Mouse (Mus musculus): ENCODE results near the gene Dock10. TPM values are rescaled to one million over a fixed set of nuclear protein-coding genes. Genes with fewer than 3 reads are reported as not detected.

Gene Dock10
- total RNA-seq, 2 experiments from 2014 or later, result 98.7 to 103 TPM

DNA sequence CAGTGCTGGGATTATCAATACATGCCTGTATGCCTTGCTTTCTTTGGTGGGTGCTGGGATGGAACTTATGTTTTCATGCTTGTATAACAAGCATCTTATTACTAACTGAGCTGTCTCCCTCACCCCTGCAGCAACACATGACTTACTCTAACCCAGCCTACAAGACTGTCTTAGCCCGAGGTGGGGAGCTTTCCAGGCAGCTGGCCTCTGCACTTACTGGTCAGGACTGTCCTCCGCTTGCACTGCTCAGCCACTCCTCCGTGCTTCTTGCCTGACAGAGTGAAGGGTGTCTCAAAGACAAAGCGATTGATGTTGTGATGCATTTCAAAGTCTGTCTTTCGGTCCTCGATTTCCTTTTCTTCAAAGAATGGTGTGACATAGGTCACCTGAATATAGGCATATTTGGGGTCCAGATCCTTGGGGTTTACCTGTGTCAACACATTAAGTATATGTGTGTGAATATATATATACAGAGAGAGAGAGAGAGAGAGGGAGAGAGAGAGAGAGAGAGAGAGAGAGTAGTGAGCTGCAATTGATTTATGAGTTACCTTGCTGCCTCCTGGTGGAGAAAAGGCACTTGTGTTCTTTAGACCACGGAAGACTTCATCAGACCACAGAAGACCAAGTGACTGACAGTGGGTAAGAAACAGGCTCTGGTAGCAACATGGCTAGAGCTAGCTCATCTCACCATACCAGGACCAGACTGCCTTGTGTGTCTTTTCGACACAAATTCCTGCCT is 245.9 kb downstream of the Dock10 start:
- H3K4me3 ChIP-seq, result no peak overlapping the region
- H3K27ac ChIP-seq, result no peak overlapping the region
- no peak for DNase-seq (ENCODE audit: low spot score in 2 of 2)
- peak; percentile 63 for TF ChIP-seq CTCF (conservative IDR thresholded peaks at IDR 0.05)

DNA sequence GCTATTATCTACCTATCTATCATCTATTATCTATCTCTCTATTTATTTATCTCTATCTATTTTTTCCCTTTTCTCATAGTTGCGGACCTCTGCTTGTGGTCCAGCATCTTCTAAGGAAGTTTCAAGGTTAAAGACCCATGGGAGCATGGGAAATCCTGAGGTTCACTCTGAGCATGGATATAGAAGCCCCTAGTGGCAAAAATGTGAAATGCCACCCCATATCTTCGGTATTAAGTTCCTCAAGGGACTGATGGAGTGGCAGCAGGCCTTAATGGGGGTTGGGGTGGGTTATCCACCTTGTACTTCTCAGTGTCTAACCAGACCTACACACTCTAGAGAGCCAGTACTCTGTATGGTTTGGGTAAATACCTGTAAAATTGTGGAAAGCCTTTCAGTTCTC is 253.6 kb downstream of the Dock10 start:
- DNase-seq (ENCODE audit: low spot score in 2 of 2), result no peak
- peak; percentile 76 for TF ChIP-seq CTCF (conservative IDR thresholded peaks at IDR 0.05)
- Histone ChIP-seq H3K4me3 (no peak overlapping the region), H3K27ac (no peak overlapping the region)

DNA sequence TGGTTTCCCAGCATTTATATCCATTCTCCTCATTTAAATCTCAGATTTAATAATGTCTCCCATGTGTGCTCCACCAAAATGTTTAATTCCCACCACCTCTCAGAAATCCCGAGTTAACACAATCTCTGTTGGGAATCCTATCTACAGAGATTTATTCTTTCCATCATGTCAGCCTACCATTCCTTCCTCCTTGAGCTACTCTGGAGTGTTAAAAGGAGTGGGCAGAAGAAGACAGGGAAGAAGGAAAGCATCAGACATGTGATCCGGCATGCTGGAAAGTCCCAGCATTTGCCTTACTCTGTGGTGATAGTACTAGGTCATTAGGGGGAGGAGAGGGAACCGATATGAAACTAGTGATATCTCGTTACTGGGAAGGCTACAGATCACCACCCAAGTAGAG is 254.2 kb downstream of the Dock10 start:
- TF ChIP-seq CTCF (conservative IDR thresholded peaks at IDR 0.05), result no peak
- no peak overlapping the region for H3K4me3 ChIP-seq
- DNase-seq (ENCODE audit: low spot score in 2 of 2), result no peak
- no peak overlapping the region for H3K27ac ChIP-seq

DNA sequence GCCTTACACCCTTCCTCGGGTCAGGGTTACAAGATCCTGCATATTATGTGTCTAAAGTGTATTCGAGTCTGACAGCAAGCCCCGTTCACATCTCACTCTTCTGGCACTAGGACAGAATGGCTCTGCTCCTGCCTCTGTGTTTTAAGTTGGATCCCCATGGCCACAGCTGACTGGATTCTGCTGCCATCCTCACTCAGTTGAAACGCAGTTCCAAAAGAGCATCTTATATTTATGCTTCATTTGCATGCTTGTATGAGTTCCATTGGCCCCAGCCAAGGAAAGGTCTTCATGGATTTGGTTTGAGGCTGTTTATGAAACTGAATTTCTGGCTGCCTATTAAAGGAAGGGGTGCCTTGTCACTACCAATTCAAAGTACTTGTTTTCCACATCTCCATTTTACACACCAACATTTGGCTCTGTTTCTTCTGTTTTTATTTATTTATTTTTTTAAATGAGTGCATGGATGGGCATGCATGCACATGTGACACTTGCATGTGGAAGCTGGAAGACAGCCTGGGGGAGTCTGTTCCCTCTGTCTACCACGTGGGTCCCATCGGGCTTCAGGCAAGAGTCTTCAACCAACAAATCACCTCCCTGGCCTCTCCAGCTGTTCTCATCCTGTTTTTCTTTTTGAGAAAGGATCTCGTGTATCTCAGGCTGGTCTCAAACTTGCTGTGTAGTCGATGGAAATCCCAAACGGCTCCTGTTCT is 255.7 kb downstream of the Dock10 start:
- Histone ChIP-seq H3K27ac (no peak overlapping the region), H3K4me3 (no peak overlapping the region)
- TF ChIP-seq CTCF (conservative IDR thresholded peaks at IDR 0.05), result no peak
- DNase-seq (ENCODE audit: low spot score in 2 of 2), result no peak

DNA sequence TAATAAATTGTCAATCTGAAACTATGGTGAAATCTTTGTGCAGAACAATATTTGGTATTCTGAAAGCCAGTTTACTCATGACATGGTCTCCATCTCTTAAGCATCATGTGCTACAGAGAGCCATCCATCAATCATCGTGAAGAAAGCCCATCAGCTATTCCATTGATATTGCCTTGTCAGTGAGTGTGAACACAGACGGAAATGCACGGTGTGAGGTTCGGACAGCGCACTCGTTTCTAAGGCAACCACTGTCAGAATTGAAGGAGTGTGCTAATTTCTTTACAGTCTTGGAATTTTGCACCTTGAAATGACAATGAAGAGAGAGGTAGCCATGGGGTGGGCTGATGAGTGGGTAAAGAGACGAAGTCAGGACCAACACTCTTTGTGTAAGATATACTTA is 259.1 kb downstream of the Dock10 start:
- no peak for TF ChIP-seq CTCF (conservative IDR thresholded peaks at IDR 0.05)
- H3K4me3 ChIP-seq, result no peak overlapping the region
- no peak for DNase-seq (ENCODE audit: low spot score in 2 of 2)
- no peak overlapping the region for H3K27ac ChIP-seq

DNA sequence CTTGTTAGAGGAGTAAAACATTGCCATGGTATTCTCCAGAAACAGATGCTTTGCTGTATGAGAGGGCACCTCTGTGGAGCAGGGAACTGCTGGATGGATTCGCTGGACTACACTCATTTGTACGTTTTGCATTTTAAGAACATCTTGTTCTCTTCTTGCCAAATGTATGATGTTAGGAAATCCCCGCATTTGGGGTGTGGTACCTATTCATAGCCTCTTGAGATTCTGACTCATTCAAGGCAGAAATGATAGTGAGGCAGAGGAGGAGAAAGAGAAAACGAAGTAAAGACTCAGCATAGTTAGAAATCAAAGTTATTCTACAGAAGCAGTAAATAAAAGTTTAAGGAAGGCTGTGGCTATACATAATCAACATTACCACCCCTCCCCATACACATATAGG is 262.0 kb downstream of the Dock10 start:
- no peak overlapping the region for H3K27ac ChIP-seq
- no peak for TF ChIP-seq CTCF (conservative IDR thresholded peaks at IDR 0.05)
- H3K4me3 ChIP-seq, result no peak overlapping the region
- no peak for DNase-seq (ENCODE audit: low spot score in 2 of 2)

DNA sequence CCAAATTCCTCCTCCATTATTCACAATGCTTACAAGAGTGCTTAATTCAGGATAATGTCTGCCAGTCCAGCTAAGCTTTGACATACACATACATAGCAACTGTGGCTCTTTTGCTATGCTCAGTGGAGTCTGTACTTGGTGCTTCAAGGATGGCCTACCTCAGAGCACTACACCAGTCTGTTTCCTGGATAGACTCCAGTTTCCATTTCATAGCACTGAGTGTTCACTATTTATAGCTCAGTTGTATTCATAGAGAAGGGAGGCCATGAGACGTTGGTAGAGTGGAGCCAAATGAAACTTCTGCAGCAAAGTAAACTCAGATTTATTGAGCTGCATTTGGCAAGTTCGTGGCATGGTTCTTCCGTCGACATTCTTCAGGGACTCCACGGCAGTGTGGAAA is 274.9 kb downstream of the Dock10 start:
- DNase-seq (ENCODE audit: low spot score in 2 of 2), result no peak
- H3K27ac ChIP-seq, result no peak overlapping the region
- no peak for TF ChIP-seq CTCF (conservative IDR thresholded peaks at IDR 0.05)
- H3K4me3 ChIP-seq, result no peak overlapping the region

DNA sequence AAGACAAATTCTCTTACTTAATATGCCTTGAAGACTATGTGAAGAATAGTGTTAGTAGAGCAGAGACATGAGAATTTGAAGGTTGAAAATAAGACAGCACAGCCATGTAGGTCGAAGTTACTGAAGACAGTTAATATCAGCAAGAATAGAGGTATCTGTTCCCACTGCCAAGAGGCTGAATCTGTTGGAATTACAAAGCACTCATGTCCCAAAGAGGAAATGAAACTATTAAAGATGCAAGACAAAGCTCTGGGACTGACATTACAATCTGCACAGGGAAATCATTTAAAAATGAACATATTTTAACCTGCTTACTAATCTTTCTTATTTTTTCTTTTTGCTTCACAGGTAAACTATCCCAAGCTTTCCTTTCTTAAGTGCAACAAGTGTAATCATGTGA is 283.4 kb downstream of the Dock10 start:
- DNase-seq (ENCODE audit: low spot score in 2 of 2), result no peak
- TF ChIP-seq CTCF (conservative IDR thresholded peaks at IDR 0.05), result no peak
- Histone ChIP-seq H3K4me3 (no peak overlapping the region), H3K27ac (no peak overlapping the region)

DNA sequence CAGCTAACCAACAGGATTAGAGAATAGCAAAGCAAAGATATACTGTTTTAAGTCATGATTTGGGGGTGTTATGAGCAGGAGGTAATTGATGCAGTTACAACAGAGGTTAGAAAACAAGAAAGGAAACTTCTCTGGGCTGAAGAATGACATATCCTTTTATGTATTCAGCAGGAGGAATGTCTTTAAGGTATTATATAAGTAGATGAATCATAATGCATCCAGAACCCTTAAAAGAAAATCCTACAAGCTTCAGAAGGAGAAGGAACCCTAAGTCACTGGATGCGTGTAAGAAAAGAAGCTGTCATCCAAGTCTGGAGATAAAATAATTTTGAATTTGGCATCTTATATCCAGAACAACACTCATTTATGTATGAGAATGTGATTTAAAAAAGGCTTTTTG is 285.9 kb downstream of the Dock10 start:
- no peak for TF ChIP-seq CTCF (conservative IDR thresholded peaks at IDR 0.05)
- DNase-seq (ENCODE audit: low spot score in 2 of 2), result no peak
- Histone ChIP-seq H3K4me3 (no peak overlapping the region), H3K27ac (no peak overlapping the region)

DNA sequence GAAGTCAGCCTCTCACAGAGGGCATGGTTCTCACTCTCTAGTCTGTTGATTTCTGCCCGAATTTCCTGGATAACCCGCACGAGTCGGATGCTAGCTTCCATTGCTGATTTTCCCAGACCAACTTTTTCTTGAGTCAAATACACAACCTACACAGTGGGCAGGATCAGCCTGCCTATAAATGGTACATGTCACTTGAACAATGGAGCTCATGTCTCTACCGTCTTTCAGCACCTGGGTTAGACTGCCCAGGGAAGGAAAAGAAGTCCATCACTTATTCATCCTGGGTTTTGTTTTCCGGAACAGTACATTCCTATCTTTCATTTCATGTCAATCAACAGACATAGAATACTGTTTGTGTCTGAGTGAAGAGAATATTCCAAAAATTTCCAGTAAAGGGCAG is 297.0 kb downstream of the Dock10 start, which contains the start of gene Gm45261:
Gene Gm45261, minus strand, starts transcription at position 101 of the 400 bp plus-strand sequence.
- no peak for DNase-seq (ENCODE audit: low spot score in 2 of 2)
- no peak for TF ChIP-seq CTCF (conservative IDR thresholded peaks at IDR 0.05)
- Histone ChIP-seq H3K27ac (no peak within 1 kb of the TSS), H3K4me3 (no peak within 1 kb of the TSS)

DNA sequence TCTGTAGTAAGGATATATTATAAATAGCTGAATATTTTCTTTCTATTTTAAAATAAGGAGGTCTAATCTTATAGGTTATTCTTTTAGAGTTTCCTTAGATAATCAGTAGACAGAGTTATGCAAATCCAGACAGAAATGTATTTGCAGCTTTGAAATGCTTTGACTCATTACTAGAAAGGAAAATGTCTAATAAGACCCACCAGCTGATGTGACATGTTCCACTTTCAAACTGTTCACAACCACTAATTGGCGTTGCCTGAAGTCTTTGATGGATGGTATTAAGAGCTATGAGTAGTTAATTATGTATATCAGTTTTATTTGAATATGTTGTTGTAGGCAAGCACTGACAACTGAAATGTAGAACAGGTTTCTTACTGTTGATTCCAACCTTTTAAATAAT is 298.4 kb downstream of the Dock10 start:
- no peak for DNase-seq (ENCODE audit: low spot score in 2 of 2)
- no peak for TF ChIP-seq CTCF (conservative IDR thresholded peaks at IDR 0.05)

DNA sequence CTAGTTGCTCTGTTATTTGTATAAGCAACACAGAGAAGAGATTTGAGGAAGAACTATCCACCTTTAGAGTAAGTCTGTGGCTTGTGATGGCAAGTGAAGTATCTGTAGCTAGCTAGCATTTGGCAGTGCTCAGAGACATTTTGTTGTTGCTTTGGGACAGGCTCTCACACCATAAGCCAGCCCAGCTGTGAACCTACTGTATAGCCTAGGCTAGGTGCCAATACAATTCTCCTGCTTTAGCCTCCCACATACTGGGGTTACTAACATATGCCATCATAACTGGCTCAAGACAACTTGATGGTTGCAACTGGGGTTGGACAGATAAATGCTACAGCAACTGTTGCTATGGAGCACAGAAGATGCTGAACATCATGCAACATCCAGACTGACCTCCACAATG is 298.9 kb downstream of the Dock10 start:
- no peak overlapping the region for H3K4me3 ChIP-seq
- TF ChIP-seq CTCF (conservative IDR thresholded peaks at IDR 0.05), result no peak
- no peak overlapping the region for H3K27ac ChIP-seq
- no peak for DNase-seq (ENCODE audit: low spot score in 2 of 2)

More for the DNA sequence above, 298.4 kb downstream of the Dock10 start:
- H3K27ac ChIP-seq, result no peak overlapping the region
- H3K4me3 ChIP-seq, result no peak overlapping the region

DNA sequence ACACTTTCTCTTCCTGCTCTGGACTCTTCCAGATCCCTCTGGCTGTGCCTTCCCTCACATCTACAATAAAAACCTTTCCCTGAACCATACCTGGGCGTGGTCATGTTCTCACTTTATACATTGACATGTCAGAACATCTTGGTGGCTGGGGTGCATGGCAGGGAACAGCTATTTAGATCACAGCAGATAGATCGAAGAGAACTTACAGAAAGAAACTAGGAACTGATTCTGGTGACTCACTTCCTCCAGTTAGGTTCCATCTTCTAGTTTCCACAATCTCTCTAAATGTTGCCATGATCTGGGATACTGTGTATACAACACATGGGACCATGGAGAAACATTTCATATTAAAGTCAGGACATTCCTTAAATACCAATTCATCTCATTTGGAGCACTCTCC is 304.4 kb downstream of the Dock10 start:
- TF ChIP-seq CTCF (conservative IDR thresholded peaks at IDR 0.05), result no peak
- DNase-seq (ENCODE audit: low spot score in 2 of 2), result no peak
- no peak overlapping the region for H3K27ac ChIP-seq
- no peak overlapping the region for H3K4me3 ChIP-seq
